Mouse (Mus musculus) neural tube, embryonic 11.5 days (tissue): ENCODE results near the gene Rack1. TPM values are rescaled to one million over a fixed set of nuclear protein-coding genes. Genes with fewer than 3 reads are reported as not detected.

Source experiments
- ATAC-seq: fragments of 200-750 bp; cut with Nextera tagmentation; 2 replicates; pipeline ENCODE4 v1.8.0; 2017; ENCODE audit warnings: moderate number of reproducible peaks, mild to moderate bottlenecking, moderate TSS enrichment, moderate library complexity; ENCODE audit not compliant: insufficient read depth, low FRiP score, low TSS enrichment
- DNase-seq: peaks from one replicate; pipeline ENCODE4 v3.0.0-alpha.2; 2015; ENCODE audit warnings: low spot score
- H3K27ac ChIP-seq: fragments of 300-500 bp; sonication (generic); 2 replicates; pipeline ENCODE4 v1.5.1; 2014; ENCODE audit warnings: low read depth, mild to moderate bottlenecking, low read length
- H3K27me3 ChIP-seq: fragments of 300-500 bp; sonication (generic); 2 replicates; pipeline ENCODE4 v1.6.1; 2014; ENCODE audit warnings: mild to moderate bottlenecking, low read length, mixed read lengths; ENCODE audit not compliant: control insufficient read depth, insufficient read depth
- H3K36me3 ChIP-seq: fragments of 300-500 bp; sonication (generic); 2 replicates; pipeline ENCODE4 v1.6.1; 2014; ENCODE audit warnings: mild to moderate bottlenecking, low read length, moderate library complexity, mixed read lengths; ENCODE audit not compliant: control insufficient read depth, insufficient read depth
- H3K4me1 ChIP-seq: fragments of 300-500 bp; sonication (generic); 2 replicates; pipeline ENCODE4 v1.6.1; 2014; ENCODE audit warnings: low read length, mixed read lengths; ENCODE audit not compliant: control insufficient read depth, insufficient read depth
- H3K4me2 ChIP-seq: fragments of 300-500 bp; sonication (generic); 2 replicates; pipeline ENCODE4 v1.6.1; 2014; ENCODE audit warnings: low read depth, mild to moderate bottlenecking, moderate library complexity
- H3K4me3 ChIP-seq: fragments of 300-500 bp; sonication (generic); 2 replicates; pipeline ENCODE4 v1.5.1; 2014; ENCODE audit warnings: low read depth, low read length
- H3K9ac ChIP-seq: fragments of 300-500 bp; sonication (generic); 2 replicates; pipeline ENCODE4 v1.6.1; 2014; ENCODE audit warnings: mild to moderate bottlenecking, low read length
- H3K9me3 ChIP-seq: fragments of 300-500 bp; sonication (generic); 2 replicates; pipeline ENCODE4 v1.6.1; 2016; ENCODE audit warnings: low read length; ENCODE audit not compliant: control insufficient read depth
- WGBS: fragments of 180-500 bp; shearing (Covaris S2); extraction: QIAGEN DNeasy Blood & Tissue Kit; methylation state at CpG from one replicate; pipeline ENCODE4 v1.1.7; 2014; 5-methylcytosine and 5-hydroxymethylcytosine counted together
- polyA plus RNA-seq: library from polyadenylated mRNA; unstranded; fragments of >200 nt; fragmentation: Nextera tagmentation; extraction: Ambion mirVana; gene quantifications from 2 replicates; pipeline ENCODE4 v1.2.1, GENCODE M21; 2014

The Rack1 gene
- polyA plus RNA-seq, 1 experiment from 2014 or later, result 652 TPM

DNA sequence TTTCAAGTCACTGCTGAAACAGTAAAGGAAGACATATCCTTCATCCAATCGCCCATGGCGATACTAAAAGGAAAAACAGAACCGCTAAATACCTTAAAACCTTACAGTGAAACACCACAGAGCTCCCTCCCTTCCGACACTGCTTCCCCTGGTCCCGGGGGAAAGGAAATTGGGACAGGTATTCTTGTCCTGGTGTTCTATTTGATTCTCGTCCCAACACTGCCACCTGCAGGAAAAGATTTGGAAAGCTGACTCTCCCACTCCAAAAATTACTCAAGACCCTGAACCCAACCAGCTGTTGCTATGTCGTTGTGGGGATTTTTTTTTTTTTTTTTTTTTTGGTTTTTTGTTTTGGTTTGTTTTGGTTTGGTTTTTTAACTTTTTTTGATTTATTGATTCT is 24.6 kb upstream of the Rack1 start:
- DNase-seq, result peak; percentile 72
- Histone ChIP-seq H3K4me3 (no peak overlapping the region), H3K9ac (no peak overlapping the region), H3K9me3 (no peaks in the 10 kb centered on the region), H3K4me1 (no peaks in the 10 kb centered on the region), H3K36me3 (no peaks in the 10 kb centered on the region), H3K27ac (no peak overlapping the region), H3K4me2 (no peak overlapping the region), H3K27me3 (no peaks in the 10 kb centered on the region)
- ATAC-seq, result 0 out of 2 replicates have a peak, but pooled peaks have one; percentile 32
- WGBS, result 4% methylated on average over 7 of the region's 7 CpGs

GRCm38 (mm10) chr11:48776664-48777063 is 23.5 kb upstream of the Rack1 start:
- Histone ChIP-seq H3K9ac (no peak overlapping the region), H3K36me3 (no peaks in the 10 kb centered on the region), H3K27ac (no peak overlapping the region), H3K4me1 (no peaks in the 10 kb centered on the region), H3K4me2 (no peak overlapping the region), H3K27me3 (no peaks in the 10 kb centered on the region), H3K9me3 (no peaks in the 10 kb centered on the region), H3K4me3 (no peak overlapping the region)
- ATAC-seq (no peak), DNase-seq (no peak)
- 47% methylated on average over 9 of the region's 9 CpGs for WGBS

DNA sequence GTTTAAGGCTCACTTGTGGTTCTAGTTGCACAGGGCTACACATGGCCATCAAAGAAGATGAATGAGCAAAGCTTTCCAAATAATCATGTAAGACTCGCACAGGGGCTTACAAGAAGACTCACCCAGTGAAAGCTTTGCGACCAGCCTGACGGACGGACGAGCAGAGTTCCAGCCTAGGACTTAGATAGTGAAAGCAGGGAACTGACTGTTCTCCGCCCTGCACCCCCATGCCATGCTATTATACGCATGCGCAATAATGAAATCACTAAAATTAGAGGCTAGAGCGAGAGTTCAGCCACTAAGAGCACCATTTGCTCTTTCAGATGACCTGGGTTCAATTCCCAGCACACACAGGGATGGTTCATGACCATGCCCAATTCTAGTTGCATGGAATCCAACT is 22.8 kb upstream of the Rack1 start:
- H3K27ac ChIP-seq, result no peak overlapping the region
- 95% methylated on average over 9 of the region's 9 CpGs for WGBS
- no peaks in the 10 kb centered on the region for H3K9me3 ChIP-seq
- no peak overlapping the region for H3K9ac ChIP-seq
- no peaks in the 10 kb centered on the region for H3K27me3 ChIP-seq
- no peak overlapping the region for H3K4me3 ChIP-seq
- H3K4me2 ChIP-seq, result no peak overlapping the region
- H3K36me3 ChIP-seq, result no peaks in the 10 kb centered on the region
- DNase-seq (no peak), ATAC-seq (no peak)
- H3K4me1 ChIP-seq, result no peaks in the 10 kb centered on the region

- H3K9ac ChIP-seq, result no peak overlapping the region
- ATAC-seq (no peak), DNase-seq (peak; percentile 9)
- no peaks in the 10 kb centered on the region for H3K9me3 ChIP-seq
- no peaks in the 10 kb centered on the region for H3K4me1 ChIP-seq
- H3K4me2 ChIP-seq, result no peak overlapping the region
- H3K27me3 ChIP-seq, result no peaks in the 10 kb centered on the region
- no peaks in the 10 kb centered on the region for H3K36me3 ChIP-seq
- no peak overlapping the region for H3K4me3 ChIP-seq
- H3K27ac ChIP-seq, result no peak overlapping the region
- 37% methylated on average over 7 of the region's 7 CpGs for WGBS
Observed at GRCm38 (mm10) chr11:48779450-48779849, 20.7 kb upstream of the Rack1 start.

- WGBS, result 85% methylated on average over 4 of the region's 4 CpGs
- DNase-seq (peak; percentile 4), ATAC-seq (no peak)
- H3K9me3 ChIP-seq, result no peaks in the 10 kb centered on the region
- no peak overlapping the region for H3K4me3 ChIP-seq
- H3K4me1 ChIP-seq, result no peaks in the 10 kb centered on the region
- no peak overlapping the region for H3K9ac ChIP-seq
- no peaks in the 10 kb centered on the region for H3K27me3 ChIP-seq
- no peaks in the 10 kb centered on the region for H3K36me3 ChIP-seq
- no peak overlapping the region for H3K4me2 ChIP-seq
- no peak overlapping the region for H3K27ac ChIP-seq
Observed at GRCm38 (mm10) chr11:48782243-48782642, 17.9 kb upstream of the Rack1 start.

- Histone ChIP-seq H3K4me2 (peak overlapping the region; percentile 43), H3K27ac (no peak overlapping the region), H3K9ac (no peak overlapping the region), H3K36me3 (no peaks in the 10 kb centered on the region), H3K4me1 (no peaks in the 10 kb centered on the region), H3K27me3 (no peaks in the 10 kb centered on the region), H3K9me3 (no peaks in the 10 kb centered on the region), H3K4me3 (no peak overlapping the region)
- no peak for DNase-seq
- WGBS, result 54% methylated on average over 10 of the region's 10 CpGs
- ATAC-seq, result peak; percentile 45; the same call in 1 of the 2 replicates
Observed at GRCm38 (mm10) chr11:48787455-48788211, 12.5 kb upstream of the Rack1 start.

- H3K36me3 ChIP-seq, result no peaks in the 10 kb centered on the region
- peak overlapping the region; percentile 38; the same call in 1 of the 2 replicates for H3K9ac ChIP-seq
- DNase-seq (peak; percentile 83), ATAC-seq (peak; percentile 71; the same call in 1 of the 2 replicates)
- no peaks in the 10 kb centered on the region for H3K9me3 ChIP-seq
- H3K4me2 ChIP-seq, result peak overlapping the region; percentile 43
- 12% methylated on average over 16 of the region's 16 CpGs for WGBS
- H3K4me3 ChIP-seq, result peak overlapping the region; percentile 19
- H3K4me1 ChIP-seq, result no peaks in the 10 kb centered on the region
- H3K27me3 ChIP-seq, result no peaks in the 10 kb centered on the region
- no peak overlapping the region for H3K27ac ChIP-seq
Observed at GRCm38 (mm10) chr11:48788311-48789089, 11.6 kb upstream of the Rack1 start.

DNA sequence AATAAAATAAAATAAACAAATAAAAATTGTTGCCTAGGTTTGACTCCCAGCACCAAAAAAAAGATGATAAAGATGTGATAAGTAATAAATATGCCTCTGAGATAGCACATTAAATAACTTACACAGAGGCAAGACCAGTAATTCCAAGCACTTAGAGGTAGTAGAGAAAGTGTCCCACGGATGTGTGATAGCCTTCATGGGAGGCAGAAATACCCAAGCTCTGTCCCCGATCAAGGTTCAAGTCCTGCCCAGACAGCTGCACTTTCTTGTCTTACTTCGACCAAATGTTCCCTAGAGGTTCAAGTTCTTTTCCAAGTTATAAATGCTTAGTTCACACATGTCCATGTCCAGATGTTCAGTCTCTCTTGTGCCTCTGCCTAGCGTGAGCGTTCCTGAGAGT is 10.9 kb upstream of the Rack1 start:
- 85% methylated on average over 5 of the region's 5 CpGs for WGBS
- no peak overlapping the region for H3K4me2 ChIP-seq
- no peak overlapping the region for H3K9ac ChIP-seq
- H3K27me3 ChIP-seq, result no peaks in the 10 kb centered on the region
- no peak overlapping the region for H3K4me3 ChIP-seq
- no peaks in the 10 kb centered on the region for H3K4me1 ChIP-seq
- ATAC-seq (no peak), DNase-seq (no peak)
- H3K36me3 ChIP-seq, result no peaks in the 10 kb centered on the region
- H3K9me3 ChIP-seq, result no peaks in the 10 kb centered on the region
- H3K27ac ChIP-seq, result no peak overlapping the region
